Mouse (Mus musculus) adrenal gland (tissue): ENCODE measurements at regions not wholly inside any gene's neighbourhood (a gene's known extent, or its start where the extent isn't known, plus 50 kb on each side); places are given as distances from the start of the nearest gene placed in this dataset.

Experiments
- intact Hi-C: fragments of 180-260 bp; cut with DNase I; formaldehyde crosslinking; loops from one replicate; pipeline ENCODE4 v1.15.1; 2025

GRCm38 (mm10) chr10:98554575-98554974, 359.6 kb upstream of the Atp2b1 start:
- intact Hi-C loops = no loop called here

- intact Hi-C loops = no loop called here
Observed at GRCm38 (mm10) chr10:98557470-98558060, 356.6 kb upstream of the Atp2b1 start.

GRCm38 (mm10) chr10:98558560-98558959, 355.6 kb upstream of the Atp2b1 start:
- intact Hi-C loops = no loop called here

- intact Hi-C loops = no loop called here
Observed at GRCm38 (mm10) chr10:98562297-98562912, 351.8 kb upstream of the Atp2b1 start.

- intact Hi-C loops = no loop called here
Observed at GRCm38 (mm10) chr10:98572782-98573536, 341.2 kb upstream of the Atp2b1 start.

GRCm38 (mm10) chr10:98577040-98577439, 337.2 kb upstream of the Atp2b1 start:
- intact Hi-C loops = no loop called here

- intact Hi-C loops = no loop called here
Observed at GRCm38 (mm10) chr10:98584776-98585175, 329.4 kb upstream of the Atp2b1 start.

GRCm38 (mm10) chr10:98589726-98590125, 324.5 kb upstream of the Atp2b1 start:
- intact Hi-C loops = no loop called here

- intact Hi-C loops = no loop called here
Observed at GRCm38 (mm10) chr10:98592154-98592553, 322.1 kb upstream of the Atp2b1 start.

GRCm38 (mm10) chr10:98593910-98594309, 320.3 kb upstream of the Atp2b1 start:
- intact Hi-C loops = no loop called here

GRCm38 (mm10) chr10:98608221-98608941, 305.8 kb upstream of the Atp2b1 start:
- intact Hi-C loops = no loop called here

GRCm38 (mm10) chr10:98610708-98611107, 303.5 kb upstream of the Atp2b1 start:
- intact Hi-C loops = no loop called here

- intact Hi-C loops = no loop called here
Observed at GRCm38 (mm10) chr10:98611707-98612360, 302.4 kb upstream of the Atp2b1 start.

GRCm38 (mm10) chr10:98618736-98619525, 295.3 kb upstream of the Atp2b1 start:
- intact Hi-C loops = no loop called here

GRCm38 (mm10) chr10:98624103-98624502, 290.1 kb upstream of the Atp2b1 start:
- intact Hi-C loops = loop anchor here (10.0 kb wide), 1 partner anchor 129 kb away; no protein-coding TSS in a partner anchor

- intact Hi-C loops = loop anchor here (10.0 kb wide), 1 partner anchor 130 kb away; no protein-coding TSS in a partner anchor
Observed at GRCm38 (mm10) chr10:98624681-98625321, 289.4 kb upstream of the Atp2b1 start.

- intact Hi-C loops = loop anchor here (10.0 kb wide), 1 partner anchor 133 kb away; no protein-coding TSS in a partner anchor
Observed at GRCm38 (mm10) chr10:98628191-98628590, 286.0 kb upstream of the Atp2b1 start.

- intact Hi-C loops = loop anchor here (10.0 kb wide), 1 partner anchor 134 kb away; no protein-coding TSS in a partner anchor
Observed at GRCm38 (mm10) chr10:98629248-98629647, 285.0 kb upstream of the Atp2b1 start.

GRCm38 (mm10) chr10:98637759-98638611, 276.2 kb upstream of the Atp2b1 start:
- intact Hi-C loops = no loop called here
